Mouse (Mus musculus) monocyte, adult 5-6 weeks (primary cell): Measurements from ENCODE around the gene Fads6. TPM values are rescaled to one million over a fixed set of nuclear protein-coding genes. Genes with fewer than 3 reads are reported as not detected.

Source experiments
- ATAC-seq: fragments of 153-309, 156-312 bp; replicated peaks from 2 replicates; pipeline ENCODE4 v1.8.0; 2017; ENCODE audit warnings: mild to moderate bottlenecking; ENCODE audit not compliant: low TSS enrichment, insufficient number of reproducible peaks, severe bottlenecking, poor library complexity, low FRiP score
- total RNA-seq: library from RNA; stranded (forward); fragments of 200-1000, 200-491, 200-594 nt; gene quantifications from 3 replicates; pipeline ENCODE4 v1.2.3, GENCODE M21; 2017

Gene Fads6
- total RNA-seq, 1 experiment from 2014 or later: 0.38 TPM

- no peak for ATAC-seq
These were observed 15.2 kb downstream of the Fads6 start for GRCm38 (mm10) chr11:115282295-115282694.

DNA sequence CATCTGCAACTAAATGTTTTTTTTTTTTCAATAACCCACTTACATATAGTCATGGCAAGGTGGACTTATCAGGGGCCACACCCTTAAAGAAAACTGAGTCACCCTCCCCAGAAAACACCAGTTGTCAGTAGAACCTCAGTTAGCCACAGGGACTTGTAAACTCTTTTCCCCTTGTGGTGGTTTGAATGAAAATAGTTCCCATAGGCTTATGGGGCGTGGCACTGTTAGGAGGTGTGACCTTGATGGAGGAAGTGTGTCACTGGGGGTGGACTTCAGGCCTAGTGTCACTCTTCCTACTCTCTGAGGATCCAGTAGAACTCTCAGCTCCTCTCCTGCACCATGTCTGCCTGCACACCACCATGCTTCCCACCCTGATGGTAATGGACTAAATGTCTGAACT lies 17.7 kb downstream of the Fads6 start:
- ATAC-seq: no peak

DNA sequence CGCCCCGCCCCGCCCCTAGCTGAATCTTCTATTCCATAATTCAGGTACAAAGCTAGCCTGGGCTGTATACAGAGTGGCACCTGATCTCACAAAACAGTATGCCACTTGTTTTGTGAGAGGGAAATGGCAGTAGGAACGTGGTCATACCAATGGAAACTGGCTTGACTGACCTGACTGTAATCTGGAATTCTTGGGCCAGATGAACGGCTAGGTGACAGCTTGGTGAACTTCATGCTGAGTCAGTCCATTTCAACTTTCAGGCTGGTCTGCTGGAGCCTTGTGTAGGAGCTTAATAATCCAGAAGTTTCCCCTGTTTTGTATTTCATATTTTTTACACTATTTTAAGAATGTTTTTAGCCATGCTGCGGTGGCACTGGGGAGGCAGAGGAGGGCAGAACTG lies 19.3 kb downstream of the Fads6 start:
- ATAC-seq: no peak

DNA sequence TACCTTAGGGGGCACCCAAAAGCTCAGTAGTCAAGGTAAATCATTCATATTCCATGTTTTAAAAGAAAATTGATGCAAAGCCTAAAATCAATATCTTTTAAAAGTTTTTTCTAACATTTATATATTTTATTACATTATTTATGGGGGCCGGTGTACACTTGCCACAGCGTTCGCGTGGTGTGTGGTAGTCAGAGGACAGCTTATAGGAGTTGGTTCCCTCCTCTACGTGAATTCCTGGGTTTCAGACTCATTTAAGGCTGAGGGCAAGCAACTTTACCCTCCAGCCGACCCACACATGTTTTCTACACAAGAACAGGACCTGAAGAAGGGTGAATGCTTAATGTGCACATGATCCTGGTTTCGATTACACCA lies 19.9 kb downstream of the Fads6 start:
- no peak for ATAC-seq

GRCm38 (mm10) chr11:115276780-115277603 lies 20.5 kb downstream of the Fads6 start, which contains the start of gene Fdxr:
Gene Fdxr, minus strand, starts transcription at chr11:115277050.
- ATAC-seq: peak; percentile 84

- no peak for ATAC-seq
These were observed 21.5 kb downstream of the Fads6 start for GRCm38 (mm10) chr11:115275954-115276353.

GRCm38 (mm10) chr11:115275509-115275908 lies 22.0 kb downstream of the Fads6 start:
- ATAC-seq: no peak

GRCm38 (mm10) chr11:115274771-115275170 lies 22.7 kb downstream of the Fads6 start:
- ATAC-seq: no peak

DNA sequence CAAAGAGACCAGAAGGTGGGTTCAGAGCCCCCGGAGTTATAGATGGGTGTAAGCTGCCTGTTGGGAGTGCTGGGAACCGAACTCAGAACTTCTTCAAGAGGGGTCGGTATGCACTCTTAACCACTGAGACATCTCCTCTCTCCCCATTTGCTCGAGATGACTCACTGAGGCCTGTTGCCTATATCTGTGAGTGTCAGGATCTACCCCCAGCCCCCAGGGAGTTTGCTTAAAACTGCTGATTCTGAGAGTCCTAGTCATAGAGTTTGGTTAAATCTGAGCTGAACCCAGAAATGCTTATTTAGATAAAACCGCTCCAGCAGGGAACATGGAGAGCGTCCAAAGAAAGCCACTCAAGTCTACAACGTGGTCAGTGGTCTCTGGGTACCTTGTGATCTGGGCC lies 23.3 kb downstream of the Fads6 start:
- no peak for ATAC-seq

- ATAC-seq: no peak
These were observed 23.7 kb downstream of the Fads6 start for GRCm38 (mm10) chr11:115273735-115274134.

- ATAC-seq: no peak
These were observed 24.5 kb downstream of the Fads6 start for GRCm38 (mm10) chr11:115272894-115273498.

DNA sequence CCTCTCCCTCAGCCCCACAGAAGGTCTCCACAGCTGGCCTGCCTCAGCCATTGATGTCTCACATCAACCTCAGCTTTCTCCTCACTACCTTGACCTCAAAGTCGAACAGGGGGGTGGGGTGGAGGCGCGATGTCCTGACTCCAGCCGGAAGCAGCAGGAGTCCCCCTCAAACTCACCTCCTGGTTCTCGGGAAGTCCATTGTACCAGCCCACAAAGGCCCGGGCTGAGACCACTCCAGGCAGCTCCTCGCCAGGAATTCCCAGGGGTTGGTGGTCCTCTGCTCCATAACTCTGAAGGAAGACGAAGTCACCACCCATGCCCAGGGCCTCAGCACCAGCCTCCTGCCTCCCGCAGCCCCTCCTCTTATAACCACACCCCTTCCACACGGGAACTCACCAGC lies 26.0 kb downstream of the Fads6 start:
- no peak for ATAC-seq

GRCm38 (mm10) chr11:115271052-115271451 lies 26.4 kb downstream of the Fads6 start:
- no peak for ATAC-seq

GRCm38 (mm10) chr11:115270148-115270861 lies 27.2 kb downstream of the Fads6 start:
- 0 out of 2 replicates have a peak, but pooled peaks have one; percentile 45 for ATAC-seq

DNA sequence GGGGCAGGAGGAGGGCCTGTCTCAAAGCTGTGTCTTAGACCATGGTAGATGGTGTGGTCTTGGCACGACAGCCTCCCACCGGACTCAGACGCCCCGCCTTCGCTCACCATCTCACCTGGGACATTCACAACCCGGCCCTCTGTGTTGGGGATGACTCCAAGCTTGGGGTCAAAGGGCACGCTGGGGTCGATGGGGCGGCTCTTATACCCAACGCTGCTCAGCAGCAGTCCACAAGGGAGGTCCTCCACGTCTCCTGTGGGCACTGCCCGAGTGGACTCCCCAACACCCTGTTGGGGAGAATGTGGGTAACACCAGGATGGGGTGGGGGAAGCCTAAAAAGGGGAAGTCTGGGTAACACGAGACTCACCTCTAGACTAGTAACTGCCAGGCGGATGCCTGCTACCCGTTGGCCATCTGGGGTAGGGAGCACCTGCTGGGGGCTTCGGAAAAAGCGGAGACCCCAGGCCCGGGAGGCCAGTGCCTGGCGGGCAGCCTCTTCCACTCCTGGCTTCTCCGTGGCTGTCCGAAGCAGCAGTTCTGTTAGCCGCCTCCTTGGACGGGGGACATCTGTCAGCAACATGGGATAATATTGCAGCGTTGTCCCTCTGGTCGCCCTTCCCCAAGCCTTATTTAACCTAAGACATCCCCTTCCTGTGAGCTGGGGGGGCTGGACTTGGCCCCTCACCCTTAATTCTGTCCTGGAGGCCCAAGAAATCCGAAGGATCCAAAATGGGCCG lies 28.0 kb downstream of the Fads6 start:
- ATAC-seq: no peak

GRCm38 (mm10) chr11:115267958-115268357 lies 29.5 kb downstream of the Fads6 start:
- no peak for ATAC-seq

GRCm38 (mm10) chr11:115267061-115267883 lies 30.2 kb downstream of the Fads6 start, which contains the start of gene Grin2c:
Gene Grin2c, minus strand, starts transcription at chr11:115267243.
- ATAC-seq: no peak

DNA sequence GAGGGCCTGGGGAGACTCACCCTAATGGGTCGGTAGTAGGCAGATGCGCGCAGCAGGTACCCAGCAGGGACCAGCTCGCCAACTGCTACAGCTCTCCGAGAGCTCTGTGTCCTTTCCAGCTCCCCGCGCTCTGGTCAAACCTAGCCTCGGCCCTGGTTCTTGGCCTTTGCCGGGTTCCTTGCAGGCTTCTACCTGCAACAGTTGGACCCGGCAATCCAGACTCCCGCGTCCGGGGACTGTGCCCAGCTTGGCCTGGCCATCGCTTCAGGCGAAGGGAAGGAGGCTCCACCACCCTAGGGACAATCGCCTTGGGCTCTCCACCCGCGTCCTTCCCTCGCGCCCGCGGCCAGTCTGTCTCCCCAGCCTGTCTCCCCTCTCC lies 31.1 kb downstream of the Fads6 start:
- ATAC-seq: no peak
